Mouse (Mus musculus): ENCODE results near the gene Ppp1r16b.

DNA sequence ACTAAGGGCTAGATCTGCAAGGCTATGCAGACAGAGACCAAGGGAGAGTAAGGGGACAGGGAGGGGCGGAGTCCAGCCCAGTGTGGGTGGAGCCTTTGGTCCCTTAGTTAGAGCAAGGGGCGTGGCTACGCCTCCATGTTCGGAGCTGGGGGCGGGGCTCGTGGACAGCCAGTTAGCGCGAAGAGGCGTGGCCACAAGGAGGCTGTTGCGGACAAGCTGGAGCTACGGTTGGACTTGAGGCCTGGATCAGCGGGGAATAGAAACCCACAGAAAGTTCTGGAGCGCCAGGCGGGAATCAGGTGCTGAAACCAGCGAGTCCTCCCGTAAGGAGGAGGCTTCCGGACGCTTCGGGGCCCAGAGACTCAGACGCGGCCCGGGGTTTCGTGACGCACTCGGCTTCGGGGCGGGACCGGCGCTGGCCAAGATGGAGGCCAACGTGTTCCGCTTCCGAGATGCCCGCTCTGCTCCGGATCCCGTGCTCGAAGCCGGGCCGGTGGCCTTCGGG lies 40.4 kb upstream of the Ppp1r16b start, which contains the start of gene Actr5:
- TF ChIP-seq CTCF (IDR thresholded peaks at IDR 0.05; ENCODE audit: borderline replicate concordance, insufficient read depth, low read depth, low read length) (no peak), POLR2A (IDR thresholded peaks at IDR 0.05; ENCODE audit: borderline replicate concordance, insufficient read depth, low read length) (peak; percentile 58; the same call in 1 of the 2 replicates)
